Mouse (Mus musculus) urinary bladder, adult 2 months (tissue): ENCODE results near the gene Mgat3. TPM values are rescaled to one million over a fixed set of nuclear protein-coding genes. Genes with fewer than 3 reads are reported as not detected.

Experiments
- DNase-seq: peaks from one replicate; pipeline ENCODE4 v3.0.0; 2022; ENCODE audit warnings: low spot score
- polyA plus RNA-seq: library from polyadenylated mRNA; depleted of rRNA; stranded (reverse); fragments of >200 nt; gene quantifications from 2 replicates; pipeline ENCODE4 v1.2.3, GENCODE M21; 2012

Gene Mgat3
- polyA plus RNA-seq, 1 experiment = 73.1 TPM

- no peak for DNase-seq
These were observed 24.0 kb upstream of the Mgat3 start for GRCm38 (mm10) chr15:80149517-80149916.

GRCm38 (mm10) chr15:80152663-80153062 is 20.9 kb upstream of the Mgat3 start:
- DNase-seq = no peak

GRCm38 (mm10) chr15:80153757-80154156 is 19.8 kb upstream of the Mgat3 start:
- no peak for DNase-seq

- no peak for DNase-seq
These were observed 17.8 kb upstream of the Mgat3 start for GRCm38 (mm10) chr15:80155707-80156106.

- DNase-seq = no peak
These were observed 16.2 kb upstream of the Mgat3 start for GRCm38 (mm10) chr15:80157197-80157943.

GRCm38 (mm10) chr15:80158001-80158706 is 15.4 kb upstream of the Mgat3 start:
- no peak for DNase-seq

- DNase-seq = no peak
These were observed 14.8 kb upstream of the Mgat3 start for GRCm38 (mm10) chr15:80158707-80159090.

GRCm38 (mm10) chr15:80159286-80159901 is 14.1 kb upstream of the Mgat3 start:
- DNase-seq = no peak

- no peak for DNase-seq
These were observed 13.3 kb upstream of the Mgat3 start for GRCm38 (mm10) chr15:80160223-80160622.

- DNase-seq = no peak
These were observed 12.8 kb upstream of the Mgat3 start for GRCm38 (mm10) chr15:80160726-80161125.

- DNase-seq = no peak
These were observed 12.3 kb upstream of the Mgat3 start for GRCm38 (mm10) chr15:80161199-80161598.

- DNase-seq = no peak
These were observed 11.0 kb upstream of the Mgat3 start for GRCm38 (mm10) chr15:80162401-80162964.

- no peak for DNase-seq
These were observed 10.2 kb upstream of the Mgat3 start for GRCm38 (mm10) chr15:80163274-80163673.

GRCm38 (mm10) chr15:80163716-80164115 is 9.8 kb upstream of the Mgat3 start:
- DNase-seq = no peak

GRCm38 (mm10) chr15:80165396-80165795 is 8.1 kb upstream of the Mgat3 start:
- no peak for DNase-seq

GRCm38 (mm10) chr15:80169484-80169883 is 4.0 kb upstream of the Mgat3 start:
- no peak for DNase-seq

GRCm38 (mm10) chr15:80170357-80170756 is 3.2 kb upstream of the Mgat3 start:
- DNase-seq = no peak

- DNase-seq = no peak
These were observed 2.2 kb upstream of the Mgat3 start for GRCm38 (mm10) chr15:80171286-80171685.

- no peak for DNase-seq
These were observed 1.7 kb upstream of the Mgat3 start for GRCm38 (mm10) chr15:80171791-80172190.

- DNase-seq = no peak
These were observed 468 bp downstream of the Mgat3 start for GRCm38 (mm10) chr15:80173781-80174597.

GRCm38 (mm10) chr15:80174598-80174875 is 1.0 kb downstream of the Mgat3 start:
- no peak for DNase-seq

- no peak for DNase-seq
These were observed 1.8 kb downstream of the Mgat3 start for GRCm38 (mm10) chr15:80175316-80175715.
